Mouse (Mus musculus): ENCODE data around the gene Gpbp1.

Gene Gpbp1

DNA sequence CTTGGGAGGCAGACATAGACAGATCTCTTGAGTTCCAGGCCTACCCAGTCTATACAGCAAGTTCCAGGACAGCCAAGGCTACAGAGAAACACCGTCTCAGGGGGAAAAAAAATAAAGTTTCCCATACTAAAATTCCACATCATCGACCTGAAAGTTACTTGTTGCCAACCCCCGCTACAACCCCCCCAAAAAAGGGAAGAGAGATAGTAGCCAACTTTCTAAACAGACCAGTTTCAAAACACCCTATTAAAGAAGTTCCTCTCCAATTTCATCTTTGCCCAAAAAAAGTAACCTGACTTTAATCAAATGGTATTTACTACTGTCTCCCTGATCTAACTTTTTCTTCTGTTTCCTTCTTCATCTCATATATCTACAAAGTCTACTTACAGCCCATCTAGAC, 22.6 kb downstream of the Gpbp1 start:
- DNase-seq (ENCODE audit: low read depth, low spot score) = no peak

DNA sequence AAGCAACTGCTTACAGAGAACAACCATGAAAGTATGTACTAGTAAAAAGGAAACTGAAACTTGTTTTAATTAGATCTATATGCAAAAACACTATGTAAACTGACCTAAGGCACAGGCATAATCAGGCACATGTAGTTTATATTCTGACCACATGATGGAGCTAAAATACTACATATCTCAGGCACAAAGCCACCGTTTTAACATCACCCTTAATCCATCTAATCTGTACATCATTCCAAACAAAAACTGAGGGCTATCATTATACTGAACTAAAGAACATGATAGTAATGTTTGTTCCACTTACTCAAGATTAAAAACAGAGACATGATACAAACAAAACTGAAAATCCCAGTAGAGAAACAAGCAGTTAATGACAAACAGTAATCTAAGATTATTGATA, 28.5 kb downstream of the Gpbp1 start:
- peak; percentile 42 for DNase-seq (ENCODE audit: low read depth, low spot score)

DNA sequence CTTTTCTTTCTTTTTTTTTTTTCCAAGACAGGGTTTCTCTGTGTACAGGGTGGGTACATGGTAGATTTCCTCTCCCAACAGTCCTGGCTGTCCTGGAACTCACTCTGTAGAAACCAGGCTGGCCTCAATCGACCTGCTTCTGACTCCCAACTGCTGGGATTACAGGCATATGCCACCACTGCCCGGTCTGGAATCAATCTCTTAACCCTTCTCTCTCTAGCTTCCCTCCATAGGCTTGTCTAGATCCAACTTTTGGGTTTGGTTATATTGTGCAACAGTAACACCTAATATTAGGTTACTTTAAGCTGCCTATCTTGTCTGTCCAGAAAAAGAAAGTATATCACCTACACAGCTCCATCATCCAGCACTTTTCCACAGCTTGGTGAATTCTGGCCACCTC, 33.1 kb downstream of the Gpbp1 start:
- no peak for DNase-seq (ENCODE audit: low read depth, low spot score)

DNA sequence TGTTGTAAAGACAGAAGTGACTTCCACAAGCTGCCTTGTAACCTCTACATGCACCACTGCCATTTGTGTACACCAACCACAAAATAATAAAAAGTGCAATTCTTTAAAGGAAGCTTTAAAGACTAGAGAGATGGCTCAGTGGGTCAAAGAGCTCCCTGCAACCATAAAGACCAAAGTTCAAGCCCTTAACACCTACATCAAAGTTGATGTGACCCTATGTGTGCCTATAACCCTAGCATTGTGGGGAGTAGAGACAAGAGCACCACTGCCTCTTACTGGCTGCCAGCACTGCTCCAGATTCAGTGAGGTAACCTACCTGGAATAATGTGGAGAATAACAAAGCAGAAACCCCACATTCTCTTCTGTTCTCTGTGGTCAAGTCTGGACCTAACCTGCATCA, 45.6 kb downstream of the Gpbp1 start:
- DNase-seq (ENCODE audit: low read depth, low spot score) = no peak

DNA sequence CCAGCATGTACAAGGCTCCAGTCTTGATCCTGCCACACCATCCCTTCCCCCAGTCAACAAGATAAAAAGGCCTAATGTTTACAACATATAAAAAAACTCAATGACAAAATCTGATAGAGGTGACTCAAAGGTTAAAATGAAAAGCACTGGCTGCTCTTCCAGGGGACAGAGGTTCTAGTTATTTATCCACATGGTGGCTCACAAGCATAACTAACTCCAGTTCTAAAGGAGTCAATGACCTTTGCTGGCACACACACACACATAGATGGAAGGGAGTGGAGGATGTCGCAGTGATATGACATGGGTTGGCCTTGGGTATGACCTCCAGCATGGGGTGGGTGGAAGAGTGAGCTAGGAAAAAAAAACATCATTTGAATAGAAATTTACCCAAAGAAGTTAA, 58.7 kb downstream of the Gpbp1 start:
- no peak for DNase-seq (ENCODE audit: low read depth, low spot score)

DNA sequence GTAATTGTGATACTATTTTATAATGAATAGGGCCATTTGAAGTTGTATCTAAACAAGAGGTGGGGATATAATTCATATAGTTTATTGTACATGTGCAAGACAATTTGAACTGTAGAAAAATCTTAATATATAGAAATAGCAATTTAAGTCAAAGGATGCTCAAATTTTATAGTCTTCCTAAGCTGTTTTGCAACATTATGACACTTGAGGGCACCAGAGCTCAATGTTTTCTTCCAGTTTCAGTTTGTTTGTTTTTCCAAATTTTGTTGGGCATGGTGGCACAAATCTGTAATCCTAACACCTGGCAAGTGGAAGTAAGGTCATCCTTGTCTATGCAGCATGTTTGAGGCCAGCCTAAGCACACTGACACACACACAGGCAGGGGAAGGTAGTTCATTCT, 68.6 kb downstream of the Gpbp1 start:
- DNase-seq (ENCODE audit: low read depth, low spot score) = no peak

DNA sequence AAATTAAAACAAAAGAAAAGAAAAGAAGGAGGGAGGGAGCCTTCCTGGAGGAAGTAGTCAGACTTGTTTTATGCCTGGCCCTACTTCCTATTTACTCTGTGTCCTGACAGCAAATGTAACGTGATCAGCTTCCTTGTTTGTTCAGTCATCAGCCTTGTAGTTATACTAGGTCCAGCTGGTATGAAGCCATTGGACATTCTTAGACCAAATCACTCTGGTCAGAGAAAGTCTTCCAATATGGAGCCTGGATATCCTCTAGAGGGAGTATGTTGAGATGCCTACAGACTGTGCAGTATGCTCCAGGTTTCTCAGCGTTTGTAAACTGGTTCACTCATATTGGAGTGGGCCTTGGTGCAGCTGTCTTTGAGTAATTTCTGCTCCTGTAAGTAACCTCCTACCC, 71.8 kb downstream of the Gpbp1 start:
- no peak for DNase-seq (ENCODE audit: low read depth, low spot score)

DNA sequence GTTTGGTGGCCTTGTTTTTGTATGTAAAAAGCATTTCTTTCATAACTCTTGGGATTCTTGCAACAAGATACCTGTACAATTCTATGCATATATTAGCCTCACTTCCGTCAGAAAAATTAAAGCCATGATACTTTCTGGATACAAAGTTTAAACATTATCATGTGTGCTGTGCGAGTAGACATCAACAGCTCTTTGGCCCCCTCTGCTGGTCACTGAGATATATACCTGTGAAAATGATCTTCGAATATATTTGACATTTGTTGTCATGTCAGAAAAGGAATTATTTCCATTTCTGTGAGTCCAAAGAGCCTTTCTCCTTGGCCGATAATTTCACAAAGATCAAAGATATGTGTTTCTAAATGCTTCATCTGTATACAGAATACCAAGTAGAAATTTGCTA, 76.8 kb downstream of the Gpbp1 start:
- DNase-seq (ENCODE audit: low read depth, low spot score) = peak; percentile 27

DNA sequence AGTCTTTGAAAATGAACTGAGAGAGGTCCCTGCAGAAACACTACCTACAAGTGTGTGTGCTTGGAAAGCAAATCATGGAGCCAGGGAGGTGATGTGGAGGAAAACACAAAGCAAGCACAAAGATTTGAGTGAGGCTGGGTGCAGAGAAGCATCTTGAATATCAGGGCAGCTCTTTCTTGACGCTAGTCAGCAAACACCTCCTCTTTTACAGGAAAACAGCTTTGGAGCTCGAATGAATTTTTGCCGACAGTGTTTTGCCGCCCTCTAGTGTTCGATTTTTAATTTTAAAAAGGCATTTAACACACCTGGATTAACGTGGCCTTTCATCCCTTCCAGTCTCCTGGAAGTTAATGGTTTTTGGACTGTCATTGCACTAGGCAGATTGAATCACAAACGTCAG, 79.1 kb downstream of the Gpbp1 start:
- DNase-seq (ENCODE audit: low read depth, low spot score) = peak; percentile 33

DNA sequence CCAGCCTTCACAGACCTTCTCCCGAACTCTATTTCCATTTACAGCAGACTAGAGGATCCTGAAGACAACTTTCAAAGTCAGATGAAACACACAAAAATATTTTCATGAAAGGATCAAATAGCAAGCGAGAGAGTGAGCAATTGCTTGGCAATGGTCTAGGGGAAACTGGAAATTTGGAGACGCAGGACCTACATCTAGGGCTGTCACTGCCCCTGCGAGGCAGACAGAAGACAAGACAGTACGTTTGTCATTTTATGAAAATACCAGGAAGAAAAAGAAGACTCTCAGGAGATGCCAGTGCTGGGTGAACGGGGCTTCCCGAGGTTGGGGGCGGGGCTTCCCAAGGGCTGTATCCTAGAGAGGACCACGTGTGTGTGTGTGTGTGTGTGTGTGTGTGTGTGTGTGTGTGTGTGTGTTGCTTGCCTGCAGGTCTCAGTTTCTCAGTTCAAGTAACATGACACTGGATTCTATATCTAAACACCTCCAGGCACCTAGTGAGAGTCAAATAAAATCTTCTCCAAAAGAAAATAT, 83.0 kb downstream of the Gpbp1 start:
- DNase-seq (ENCODE audit: low read depth, low spot score) = no peak

DNA sequence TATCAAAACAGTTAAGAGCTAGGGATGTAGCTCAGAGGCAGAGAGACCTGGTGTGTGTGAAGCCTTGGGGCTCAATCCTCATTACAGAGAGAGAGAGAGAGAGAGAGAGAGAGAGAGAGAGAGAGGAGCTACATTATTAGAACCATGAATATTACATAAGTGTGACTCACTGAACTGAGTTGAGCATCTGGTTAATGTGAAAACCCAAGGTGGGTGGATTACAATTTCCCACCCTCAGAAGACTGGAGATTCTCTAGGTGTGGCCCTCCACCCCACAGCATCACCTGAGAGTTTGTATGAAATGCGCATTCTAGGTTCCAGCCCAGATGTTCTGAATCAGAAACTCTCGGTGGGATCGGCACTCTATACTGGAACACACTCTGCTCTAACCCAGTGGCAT, 84.0 kb downstream of the Gpbp1 start:
- DNase-seq (ENCODE audit: low read depth, low spot score) = no peak

DNA sequence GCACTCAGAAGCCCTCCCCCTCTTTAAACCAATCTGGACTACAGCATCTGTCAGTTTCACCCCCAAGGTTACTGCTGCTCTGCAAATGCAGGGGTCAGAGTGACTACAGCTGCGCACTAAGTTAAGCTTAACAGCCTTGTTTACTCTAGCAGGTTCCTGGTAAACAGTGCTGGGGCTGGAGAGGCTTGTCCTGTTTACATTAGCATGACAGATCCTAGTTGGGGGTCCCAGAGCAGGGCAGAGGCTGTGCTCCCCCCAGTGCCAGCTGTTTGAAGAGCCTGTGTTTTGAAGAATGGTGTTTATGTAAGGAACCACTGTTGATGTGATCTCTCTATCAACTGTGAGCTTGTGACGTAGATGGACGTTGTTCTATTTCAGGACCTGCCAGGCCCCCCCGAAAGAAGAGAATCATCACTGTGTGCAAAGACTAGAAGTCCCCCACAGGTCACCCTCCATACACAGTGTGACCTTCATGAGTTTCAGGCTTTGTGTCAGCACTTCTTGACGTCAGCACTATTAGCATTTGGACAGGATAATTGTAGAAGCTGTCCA, 92.2 kb downstream of the Gpbp1 start:
- no peak for DNase-seq (ENCODE audit: low read depth, low spot score)

DNA sequence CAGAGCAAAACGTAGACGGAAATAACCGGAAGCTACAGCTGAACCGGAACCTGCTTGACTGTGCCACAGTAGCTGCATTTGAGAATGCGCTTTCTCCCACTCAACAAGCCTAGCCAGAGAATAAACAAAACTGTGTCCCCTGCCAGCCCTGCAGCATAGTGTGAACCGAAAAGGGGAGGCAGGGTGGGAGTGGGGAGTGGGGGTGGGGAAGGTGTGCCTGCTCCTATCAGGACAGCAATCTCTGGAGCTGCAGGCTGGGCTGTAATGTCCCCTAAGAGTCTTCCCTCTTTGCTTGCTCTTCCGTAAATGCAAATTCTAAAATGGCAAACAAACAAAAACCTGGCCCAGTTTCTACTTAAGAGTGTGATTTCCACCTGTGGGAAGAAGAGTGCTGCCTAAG, 92.8 kb downstream of the Gpbp1 start:
- DNase-seq (ENCODE audit: low read depth, low spot score) = no peak

DNA sequence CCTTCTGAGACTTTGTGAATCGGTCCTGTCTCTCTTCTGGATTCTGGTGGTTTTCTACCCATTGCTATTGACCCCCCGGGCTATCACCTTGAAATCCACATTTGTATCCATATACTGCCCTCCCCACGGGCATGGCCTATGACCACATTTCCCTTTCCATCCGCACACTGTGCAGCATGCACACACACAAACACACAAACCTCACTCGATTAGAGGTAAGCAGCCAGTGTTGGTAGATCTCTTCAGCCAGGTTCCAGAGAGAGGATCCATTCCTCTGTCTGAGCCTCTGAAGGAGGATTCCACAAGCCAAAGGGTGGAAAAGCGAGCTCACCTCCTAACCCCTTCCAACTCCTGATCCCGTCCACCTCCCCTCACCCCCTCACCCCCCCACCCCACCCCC, 94.4 kb downstream of the Gpbp1 start:
- DNase-seq (ENCODE audit: low read depth, low spot score) = no peak

DNA sequence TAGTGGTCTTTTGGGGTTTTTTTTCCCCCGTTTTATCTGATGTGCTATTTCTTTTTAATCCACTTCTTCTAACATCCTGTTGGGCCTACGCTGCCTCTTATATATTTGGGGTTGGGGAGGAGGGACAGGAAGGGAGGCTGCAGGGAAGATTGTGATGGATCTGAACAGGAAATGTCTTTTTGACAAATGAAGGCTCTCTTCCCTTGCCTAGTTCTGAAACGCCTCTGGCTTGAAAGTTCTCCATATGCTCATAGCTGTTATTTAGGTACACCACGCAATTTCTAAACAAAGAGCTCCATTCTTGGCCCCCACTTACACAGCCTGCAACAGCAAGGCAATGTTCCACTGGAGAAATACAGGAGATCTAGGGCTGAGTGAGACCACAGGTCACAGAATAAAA, 95.0 kb downstream of the Gpbp1 start:
- no peak for DNase-seq (ENCODE audit: low read depth, low spot score)

DNA sequence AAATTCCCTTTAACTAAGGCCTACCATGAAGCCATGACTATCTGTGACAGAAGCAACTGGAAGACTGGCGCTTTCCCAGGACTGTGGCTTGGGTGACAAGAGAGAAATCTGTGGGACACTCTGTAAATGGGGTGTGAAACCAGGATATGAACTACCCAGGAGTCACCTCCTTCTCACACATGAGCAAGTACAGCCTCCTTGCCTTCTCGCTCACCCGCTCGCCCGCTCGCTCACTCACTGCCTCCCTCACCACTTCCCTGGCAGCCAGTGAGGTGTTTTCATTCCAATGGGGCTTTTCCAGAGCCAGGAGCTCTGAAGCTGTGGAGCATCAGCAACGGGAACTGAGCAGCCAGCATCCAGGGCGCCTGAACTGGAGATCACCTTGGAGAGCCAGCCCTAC, 95.6 kb downstream of the Gpbp1 start:
- no peak for DNase-seq (ENCODE audit: low read depth, low spot score)

DNA sequence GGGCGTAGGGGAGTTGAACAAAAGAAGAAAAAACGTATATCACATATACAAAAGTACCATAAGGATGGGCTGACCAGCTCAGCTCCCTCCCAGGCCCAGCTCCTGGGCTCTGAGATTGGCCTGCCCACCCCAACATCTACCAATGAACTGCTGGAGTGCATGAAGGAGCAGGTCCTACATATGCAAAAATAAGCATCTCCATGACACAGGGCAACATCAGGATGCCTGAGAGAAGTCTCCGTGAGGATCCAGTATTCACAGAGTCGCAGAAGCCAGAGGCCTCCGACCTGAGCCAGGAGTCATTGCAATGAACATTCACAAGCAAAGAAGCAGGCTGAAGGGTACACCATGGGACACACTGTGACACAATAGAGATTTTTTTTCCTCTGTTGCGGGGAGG, 96.5 kb downstream of the Gpbp1 start:
- DNase-seq (ENCODE audit: low read depth, low spot score) = no peak

DNA sequence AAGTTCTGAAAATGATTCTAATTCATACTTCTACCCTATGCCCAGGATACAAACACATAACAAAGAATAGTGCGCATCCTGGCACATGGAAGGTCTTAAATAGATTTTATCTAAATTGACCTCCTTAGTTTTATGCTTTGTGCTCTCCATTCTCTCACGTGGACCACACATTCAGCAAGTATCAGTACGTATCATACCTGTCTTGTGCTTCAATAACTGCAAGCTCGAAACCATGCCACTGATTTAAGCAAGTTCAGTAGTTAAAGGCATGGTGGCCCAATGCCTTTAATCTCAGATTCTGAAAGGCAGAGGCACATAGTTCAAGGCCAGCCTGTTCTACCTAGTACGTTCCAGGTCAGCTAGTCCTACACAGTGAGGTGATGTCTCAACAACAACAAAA, 98.5 kb downstream of the Gpbp1 start:
- DNase-seq (ENCODE audit: low read depth, low spot score) = no peak

DNA sequence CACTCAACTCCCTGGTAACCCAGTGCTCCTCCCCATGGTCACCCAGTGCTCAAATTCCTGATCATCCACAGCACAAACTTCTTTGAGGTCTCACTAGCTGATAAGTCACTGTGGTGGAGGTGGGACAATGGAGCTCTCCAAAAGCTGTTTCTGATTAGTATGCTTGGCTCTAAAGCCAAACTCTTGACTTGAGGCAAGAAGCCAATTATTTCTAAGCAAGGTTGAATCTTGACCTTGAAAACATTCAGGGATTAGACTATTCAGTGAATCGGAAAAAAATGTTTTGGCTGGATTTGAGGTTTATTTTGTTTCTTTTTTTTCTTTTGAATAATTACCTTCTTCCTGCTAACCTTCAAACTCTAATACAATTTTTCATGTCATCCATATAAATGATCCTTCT, 98.9 kb downstream of the Gpbp1 start:
- no peak for DNase-seq (ENCODE audit: low read depth, low spot score)

DNA sequence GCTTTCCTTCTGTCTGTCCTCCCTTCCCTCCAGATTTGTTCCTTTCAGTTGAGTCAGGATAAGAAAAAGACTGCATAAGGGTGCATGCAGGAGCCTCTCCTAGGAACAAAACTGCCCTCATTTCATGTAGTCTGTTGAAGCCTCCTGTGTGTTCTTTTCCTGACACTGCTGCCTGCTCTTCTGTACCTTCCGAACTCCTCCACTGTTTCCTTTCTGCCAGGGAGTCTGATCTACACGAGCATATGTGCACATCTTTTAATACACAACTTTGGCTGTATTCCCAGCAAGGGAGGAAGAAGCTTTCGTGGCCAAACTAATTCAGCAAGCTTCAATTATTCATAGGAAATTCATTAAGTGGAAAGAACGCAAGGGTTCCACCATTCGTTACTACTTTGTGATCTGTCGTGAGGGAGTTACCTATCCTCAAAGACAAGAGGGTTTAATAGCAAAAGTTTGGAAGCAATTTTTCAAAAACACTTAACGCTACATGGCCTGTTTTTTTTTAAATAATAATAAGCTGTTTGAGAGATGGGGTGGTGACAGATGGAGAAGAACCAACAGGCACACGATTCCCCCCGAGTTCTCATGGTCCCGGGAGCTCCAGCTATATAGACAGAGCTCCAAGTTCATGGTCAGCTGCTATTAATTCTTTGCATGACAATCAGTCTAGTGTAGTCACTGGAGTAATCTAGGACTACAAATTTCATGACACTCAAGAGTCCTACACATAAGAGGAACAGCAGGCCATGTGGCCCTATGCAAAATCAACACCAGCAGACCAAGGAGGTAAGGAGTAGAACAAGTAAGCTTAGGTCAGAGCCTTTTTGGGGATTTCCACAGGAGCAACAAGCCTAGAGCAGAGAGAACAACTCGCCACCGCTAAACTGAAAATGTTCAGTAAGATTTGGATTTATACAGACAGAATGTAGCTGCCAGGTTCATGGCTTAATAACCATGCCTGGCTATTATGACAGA, 105.6 kb downstream of the Gpbp1 start:
- DNase-seq (ENCODE audit: low read depth, low spot score) = no peak
